In genomic region chr1:177806772-177807171, GRCm38 (mm10) we compare ENCODE assay signal across 8 mouse cellular contexts. TPM values are rescaled to one million over a fixed set of nuclear protein-coding genes. Genes with fewer than 3 reads are reported as not detected.
DNase-seq lines count a peak whose midpoint lies in the region; ATAC-seq and TF ChIP-seq lines count a peak whose summit lies in the region.
"Not testable (repeated sequence)": the region's sequence is repeated elsewhere in the genome, so short reads cannot be mapped to it uniquely, and the experiment has no call there.

No protein-coding gene starts in this region.

- not testable (repeated sequence) for TF ChIP-seq EP300 in ES-Bruce4 (IDR thresholded peaks at IDR 0.05; ENCODE audit: insufficient read depth, low read depth, low read length)

- H3K27me3 ChIP-seq in ES-Bruce4 (ENCODE audit: control insufficient read depth, insufficient read depth, low read length, poor library complexity, severe bottlenecking); embryonic facial prominence, embryonic 11.5 days (ENCODE audit: control insufficient read depth, insufficient read depth, low read length): not testable (repeated sequence)

- H3K27ac ChIP-seq in ES-Bruce4 (ENCODE audit: insufficient read depth, low read length); embryonic facial prominence, embryonic 11.5 days (replicated peaks; ENCODE audit: low read depth, low read length); left cerebral cortex, adult 2 months: not testable (repeated sequence)

- H3K4me1 ChIP-seq in ES-Bruce4 (ENCODE audit: control insufficient read depth, insufficient read depth, low read length); embryonic facial prominence, embryonic 11.5 days (ENCODE audit: control insufficient read depth, insufficient read depth, low read length): not testable (repeated sequence)

- TF ChIP-seq CTCF in ES-Bruce4 (IDR thresholded peaks at IDR 0.05; ENCODE audit: low read depth, low read length): peak; percentile 3
- TF ChIP-seq CTCF in left cerebral cortex, adult 2 months (IDR thresholded peaks at IDR 0.05): peak; percentile 9

- not testable (repeated sequence) for ATAC-seq in embryonic facial prominence, embryonic 11.5 days (replicated peaks; ENCODE audit: insufficient number of reproducible peaks, low FRiP score, low TSS enrichment, low read depth)

- H3K4me3 ChIP-seq in ES-Bruce4 (ENCODE audit: low read depth, low read length); embryonic facial prominence, embryonic 11.5 days (ENCODE audit: low read depth, low read length); left cerebral cortex, adult 2 months: not testable (repeated sequence)

- TF ChIP-seq POLR2A in ES-Bruce4 (IDR thresholded peaks at IDR 0.05; ENCODE audit: insufficient read depth, low read length): not testable (repeated sequence)

- WGBS in embryonic facial prominence, embryonic 11.5 days: no CpG with 5 or more reads among the region's 1 CpGs

- peak; percentile 27 for DNase-seq in adrenal gland, postnatal 25 days
- DNase-seq in embryonic facial prominence, embryonic 11.5 days (ENCODE audit: low spot score): peak; percentile 59
- peak; percentile 29 for DNase-seq in heart, postnatal 4 days
- DNase-seq in left cerebral cortex, adult 2 months (ENCODE audit: extremely low spot score in 1 of 2, low spot score in 2 of 2): not testable (repeated sequence)
- DNase-seq in lung, postnatal 25 days (ENCODE audit: low spot score): peak; percentile 14
- peak; percentile 26 for DNase-seq in retina, embryonic 14.5 days (ENCODE audit: low spot score)
- DNase-seq in thymus, postnatal 36 days: peak; percentile 42 to 44

- intact Hi-C loops in left cerebral cortex, adult 2 months (cut with DNase I): not testable (repeated sequence)

- H3K9ac ChIP-seq in ES-Bruce4 (ENCODE audit: low read depth, poor library complexity, severe bottlenecking); embryonic facial prominence, embryonic 11.5 days (replicated peaks; ENCODE audit: low read length): not testable (repeated sequence)

- H3K9me3 ChIP-seq in ES-Bruce4 (replicated peaks; ENCODE audit: control insufficient read depth, insufficient read depth, low read length, poor library complexity, severe bottlenecking); embryonic facial prominence, embryonic 11.5 days (replicated peaks; ENCODE audit: control insufficient read depth, low read length): not testable (repeated sequence)

- H3K36me3 ChIP-seq in ES-Bruce4 (ENCODE audit: control insufficient read depth, insufficient read depth, low read length, poor library complexity, severe bottlenecking); embryonic facial prominence, embryonic 11.5 days (replicated peaks; ENCODE audit: control insufficient read depth, insufficient read depth, low read depth, low read length): not testable (repeated sequence)

- not testable (repeated sequence) for H3K4me2 ChIP-seq in embryonic facial prominence, embryonic 11.5 days (ENCODE audit: low read depth, low read length)

RNA-seq across cellular contexts. Expression of gene Adss, which starts 10.5 kb away (rescaled TPM):
- polyA plus RNA-seq in ES-Bruce4 (2011; ENCODE audit: insufficient read depth, insufficient read length, low read depth, missing spikeins): 157 and 166 TPM in 2 replicates
- total RNA-seq in adrenal gland, postnatal 25 days (2021): 67.7 and 72.6 TPM in 2 replicates
- polyA plus RNA-seq in embryonic facial prominence, embryonic 11.5 days (2014; fragmentation: Nextera tagmentation; extraction: Ambion mirVana): 73.0 and 83.8 TPM in 2 replicates
- total RNA-seq in heart, postnatal 4 days (2021): 10 to 100 TPM; 24.7 to 24.9 TPM
- total RNA-seq in left cerebral cortex, adult 2 months (2021): 10 to 100 TPM; 67.1 to 71.4 TPM
